Mouse (Mus musculus) ES-E14 (cell line): ENCODE data around the gene Nek1. TPM values are rescaled to one million over a fixed set of nuclear protein-coding genes. Genes with fewer than 3 reads are reported as not detected.

Experiments used
- DNase-seq: peaks from one replicate; pipeline ENCODE4 v3.0.0-alpha.2; 2013; ENCODE audit warnings: low read depth, low spot score
- H3K27ac ChIP-seq: 2 replicates; pipeline ENCODE4 v1.5.1; 2012; ENCODE audit warnings: low read depth, mild to moderate bottlenecking, low read length, moderate library complexity, mixed read lengths; ENCODE audit not compliant: poor library complexity, insufficient read depth, severe bottlenecking
- H3K36me3 ChIP-seq: 2 replicates; pipeline ENCODE4 v1.6.1; 2012; ENCODE audit warnings: mild to moderate bottlenecking, low read length, moderate library complexity, mixed read lengths; ENCODE audit not compliant: control insufficient read depth, poor library complexity, insufficient read depth, severe bottlenecking
- H3K4me1 ChIP-seq, 2 experiments: fragments of 150-350 bp in 1 of 2; sonication (generic) in 1 of 2; 2 replicates each; pipeline ENCODE4 v1.6.1; 2012; ENCODE audit warnings: low read length in 2 of 2, mild to moderate bottlenecking in 1 of 2, mixed read lengths in 1 of 2; ENCODE audit not compliant: control insufficient read depth in 2 of 2, insufficient read depth in 2 of 2, poor library complexity in 1 of 2
- H3K4me3 ChIP-seq, 2 experiments: fragments of 150-350 bp in 1 of 2; sonication (generic) in 1 of 2; 2 replicates each; pipeline ENCODE4 v1.5.1; 2012; ENCODE audit warnings: low read length in 2 of 2, low read depth in 1 of 2, mild to moderate bottlenecking in 1 of 2, mixed read lengths in 1 of 2; ENCODE audit not compliant: insufficient read depth in 1 of 2, poor library complexity in 1 of 2, severe bottlenecking in 1 of 2
- H3K9ac ChIP-seq: 2 replicates; pipeline ENCODE4 v1.6.1; 2012; ENCODE audit warnings: low read depth, mild to moderate bottlenecking, low read length, mixed read lengths; ENCODE audit not compliant: poor library complexity, insufficient read depth, severe bottlenecking
- H3K9me3 ChIP-seq: fragments of 150-350 bp; sonication (generic); 2 replicates; pipeline ENCODE4 v1.6.1; 2012; ENCODE audit warnings: low read depth, mild to moderate bottlenecking, low read length; ENCODE audit not compliant: control insufficient read depth, insufficient read depth
- CHD2 ChIP-seq: IDR thresholded peaks from 2 replicates; pipeline ENCODE4 v1.6.1; 2014; ENCODE audit warnings: mild to moderate bottlenecking, low read depth, low read length, inconsistent platforms
- HCFC1 ChIP-seq: IDR thresholded peaks from 2 replicates; pipeline ENCODE4 v1.6.1; 2012; ENCODE audit warnings: low read length, inconsistent platforms, borderline replicate concordance; ENCODE audit not compliant: insufficient read depth
- MAFK ChIP-seq: IDR thresholded peaks from 2 replicates; pipeline ENCODE4 v1.6.1; 2014; ENCODE audit warnings: mild to moderate bottlenecking, low read depth, low read length, inconsistent platforms; ENCODE audit not compliant: insufficient read depth
- ZC3H11A ChIP-seq: IDR thresholded peaks from 2 replicates; pipeline ENCODE4 v1.6.1; 2012; ENCODE audit warnings: low read depth, mild to moderate bottlenecking, inconsistent platforms, low read length, borderline replicate concordance
- ZNF384 ChIP-seq: IDR thresholded peaks from 2 replicates; pipeline ENCODE4 v1.6.1; 2012; ENCODE audit warnings: low read depth, low read length, inconsistent platforms
- in situ Hi-C, 2 experiments: fragments of 600-800 bp; cut with MboI; formaldehyde crosslinking; loops; one replicate each; pipeline ENCODE4 v1.15.1; 2025; ENCODE audit warnings: low sequenced_read_pairs in 2 of 2, inconsistent platforms in 1 of 2; ENCODE audit not compliant: unreplicated experiment in 2 of 2
- total RNA-seq: library from RNA; depleted of rRNA; stranded (reverse); fragments of 300-350 nt; gene quantifications from 2 replicates; pipeline ENCODE4 v1.2.3, GENCODE M21; 2012

Nek1 gene
- total RNA-seq, 1 experiment: 8.9 TPM

- Histone ChIP-seq H3K9me3 (no peaks in the 10 kb centered on the region), H3K36me3 (no peaks in the 10 kb centered on the region), H3K4me3 (no peak overlapping the region), H3K27ac (no peak overlapping the region), H3K9ac (no peak overlapping the region), H3K4me1 (no peaks in the 10 kb centered on the region)
- no peak for TF ChIP-seq HCFC1
- TF ChIP-seq CHD2: no peak
- no peak for TF ChIP-seq MAFK
- no peak for TF ChIP-seq ZNF384
- no peak for TF ChIP-seq ZC3H11A
- DNase-seq: no peak
- in situ Hi-C loops: no loop called here
These were observed 155.7 kb downstream of the Nek1 start for GRCm38 (mm10) chr8:61148728-61149127.

- Histone ChIP-seq H3K36me3 (no peaks in the 10 kb centered on the region), H3K27ac (no peak overlapping the region), H3K4me1 (no peaks in the 10 kb centered on the region), H3K9me3 (no peaks in the 10 kb centered on the region), H3K4me3 (no peak overlapping the region), H3K9ac (no peak overlapping the region)
- in situ Hi-C loops: no loop called here
- DNase-seq: no peak
- no peak for TF ChIP-seq ZNF384
- no peak for TF ChIP-seq CHD2
- no peak for TF ChIP-seq HCFC1
- TF ChIP-seq MAFK: no peak
- TF ChIP-seq ZC3H11A: no peak
These were observed 157.6 kb downstream of the Nek1 start for GRCm38 (mm10) chr8:61150596-61150995.

GRCm38 (mm10) chr8:61156406-61156805, 163.4 kb downstream of the Nek1 start:
- Histone ChIP-seq H3K4me3 (no peak overlapping the region), H3K27ac (no peak overlapping the region), H3K9ac (no peak overlapping the region), H3K9me3 (no peaks in the 10 kb centered on the region), H3K4me1 (no peaks in the 10 kb centered on the region), H3K36me3 (no peaks in the 10 kb centered on the region)
- DNase-seq: no peak
- in situ Hi-C loops: no loop called here
- no peak for TF ChIP-seq ZC3H11A
- TF ChIP-seq MAFK: no peak
- TF ChIP-seq HCFC1: no peak
- no peak for TF ChIP-seq CHD2
- TF ChIP-seq ZNF384: no peak

- Histone ChIP-seq H3K9ac (no peak overlapping the region), H3K36me3 (no peaks in the 10 kb centered on the region), H3K4me1 (no peaks in the 10 kb centered on the region), H3K9me3 (no peaks in the 10 kb centered on the region), H3K27ac (no peak overlapping the region), H3K4me3 (no peak overlapping the region)
- TF ChIP-seq HCFC1 (no peak), ZC3H11A (no peak), CHD2 (no peak), ZNF384 (no peak), MAFK (no peak)
- no peak for DNase-seq
- in situ Hi-C loops: no loop called here
These were observed 165.5 kb downstream of the Nek1 start for GRCm38 (mm10) chr8:61158540-61158939.

GRCm38 (mm10) chr8:61161461-61162185, 168.6 kb downstream of the Nek1 start:
- TF ChIP-seq CHD2 (no peak), MAFK (no peak), ZNF384 (no peak), HCFC1 (no peak), ZC3H11A (no peak)
- no peak for DNase-seq
- H3K4me3 ChIP-seq: no peak overlapping the region
- no peaks in the 10 kb centered on the region for H3K4me1 ChIP-seq
- no peaks in the 10 kb centered on the region for H3K9me3 ChIP-seq
- no peak overlapping the region for H3K27ac ChIP-seq
- H3K36me3 ChIP-seq: no peaks in the 10 kb centered on the region
- in situ Hi-C loops: no loop called here
- H3K9ac ChIP-seq: no peak overlapping the region
